Mouse (Mus musculus): Measurements from ENCODE around the gene Nes. TPM values are rescaled to one million over a fixed set of nuclear protein-coding genes. Genes with fewer than 3 reads are reported as not detected.

The Nes gene
- polyA plus RNA-seq, 1 experiment: 1.4 TPM

DNA sequence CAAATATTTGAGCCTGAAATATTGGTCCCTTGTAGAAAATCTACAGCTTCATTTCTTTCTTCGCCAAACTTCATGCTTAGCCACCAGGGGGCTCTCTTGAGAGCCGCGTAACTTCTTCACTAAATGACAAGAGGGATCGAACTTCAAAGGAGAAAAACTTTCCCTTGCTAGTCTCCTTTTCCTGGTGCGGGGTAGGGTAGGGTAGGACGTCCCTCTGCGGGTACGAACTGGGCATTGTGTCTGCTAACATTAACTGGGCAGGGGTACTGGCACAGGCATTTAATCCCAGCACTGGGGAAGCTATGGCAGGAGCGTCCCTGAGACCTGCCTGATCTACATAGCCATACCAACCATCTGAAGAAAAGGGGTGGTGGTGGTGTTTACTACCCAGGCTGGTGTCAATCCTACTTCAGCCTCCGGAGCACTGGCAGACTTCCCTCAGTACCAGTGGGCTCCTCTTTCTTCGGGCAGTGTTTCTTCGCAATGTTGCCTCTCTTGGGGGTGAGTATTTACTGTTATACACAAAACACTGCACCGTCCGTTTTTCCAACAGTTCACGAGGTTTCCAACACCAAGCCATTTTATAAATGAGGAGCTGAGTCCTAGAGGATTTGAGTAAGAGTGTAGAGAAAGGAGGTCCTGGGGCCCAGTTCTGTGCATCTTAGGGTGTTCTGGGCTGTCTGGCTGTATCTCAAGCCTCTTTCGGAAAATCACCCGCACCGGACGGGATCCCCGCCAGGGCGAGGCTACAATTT lies 517 bp upstream of the Nes start:
- TF ChIP-seq POLR2A (IDR thresholded peaks at IDR 0.05; ENCODE audit: borderline replicate concordance, low read depth, low read length) (no peak), CTCF (IDR thresholded peaks at IDR 0.05; ENCODE audit: low read depth, low read length) (no peak)
- Histone ChIP-seq H3K4me3 (ENCODE audit: insufficient read depth, low read length) (peak overlapping the region; percentile 41), H3K4me1 (ENCODE audit: control insufficient read depth, insufficient read depth, low read length) (no peaks in the 10 kb centered on the region), H3K27ac (ENCODE audit: insufficient read depth, low read depth, low read length) (no peak overlapping the region)

DNA sequence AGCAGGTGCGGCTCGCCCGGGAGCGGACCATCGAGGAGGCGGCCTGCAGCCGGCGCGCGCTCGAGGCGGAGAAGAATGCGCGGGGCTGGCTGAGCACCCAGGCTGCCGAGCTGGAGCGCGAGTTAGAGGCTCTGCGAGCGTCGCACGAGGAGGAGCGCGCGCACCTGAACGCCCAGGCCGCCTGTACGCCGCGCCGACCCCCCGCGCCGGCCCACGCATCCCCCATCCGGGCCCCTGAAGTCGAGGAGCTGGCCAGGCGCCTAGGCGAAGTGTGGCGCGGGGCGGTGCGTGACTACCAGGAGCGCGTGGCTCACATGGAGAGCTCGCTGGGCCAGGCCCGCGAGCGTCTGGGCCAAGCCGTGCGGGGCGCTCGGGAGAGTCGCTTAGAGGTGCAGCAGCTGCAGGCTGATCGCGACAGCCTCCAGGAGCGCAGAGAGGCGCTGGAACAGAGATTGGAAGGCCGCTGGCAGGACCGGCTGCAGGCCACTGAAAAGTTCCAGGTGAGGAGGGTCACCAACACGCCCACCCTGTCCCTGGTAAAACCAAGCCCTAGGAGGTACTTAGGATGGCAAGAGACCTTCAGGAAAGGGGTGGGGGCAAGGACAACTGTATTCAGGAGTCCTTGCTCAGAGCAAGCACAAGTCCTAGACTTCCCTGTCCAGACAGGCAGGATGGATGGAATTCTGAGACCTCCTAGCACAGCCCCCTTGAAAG lies 768 bp downstream of the Nes start:
- TF ChIP-seq CTCF (IDR thresholded peaks at IDR 0.05; ENCODE audit: low read depth, low read length) (no peak), POLR2A (IDR thresholded peaks at IDR 0.05; ENCODE audit: borderline replicate concordance, low read depth, low read length) (no peak)
- H3K4me1 ChIP-seq (ENCODE audit: control insufficient read depth, insufficient read depth, low read length): no peaks in the 10 kb centered on the region
- peak overlapping the region; percentile 41 for H3K4me3 ChIP-seq (ENCODE audit: insufficient read depth, low read length)
- no peak overlapping the region for H3K27ac ChIP-seq (ENCODE audit: insufficient read depth, low read depth, low read length)

DNA sequence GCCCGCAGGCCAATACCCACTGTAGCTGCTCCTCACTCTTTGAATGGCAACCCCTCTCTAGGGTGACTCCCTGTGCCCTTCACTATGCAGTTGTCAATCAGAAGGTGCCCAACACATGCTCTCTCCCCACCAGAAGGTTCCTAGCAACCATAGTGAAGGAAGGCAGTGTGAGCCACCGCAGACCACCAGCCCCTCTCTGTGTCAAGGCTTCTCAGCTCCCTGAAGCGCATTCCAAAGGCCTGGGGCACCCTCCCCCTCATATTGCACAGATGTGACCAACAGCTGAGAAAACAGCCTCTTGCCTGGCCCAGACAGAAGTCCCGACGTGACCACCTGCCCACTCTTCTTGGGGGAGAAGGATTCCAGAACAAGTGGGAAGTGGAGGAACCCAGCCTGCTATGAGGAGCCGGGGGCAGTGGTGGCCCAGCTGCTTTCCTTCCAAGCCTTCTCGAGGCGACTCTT lies 1.4 kb downstream of the Nes start:
- no peak for TF ChIP-seq CTCF (IDR thresholded peaks at IDR 0.05; ENCODE audit: low read depth, low read length)
- TF ChIP-seq POLR2A (IDR thresholded peaks at IDR 0.05; ENCODE audit: borderline replicate concordance, low read depth, low read length): no peak
- no peaks in the 10 kb centered on the region for H3K4me1 ChIP-seq (ENCODE audit: control insufficient read depth, insufficient read depth, low read length)
- no peak overlapping the region for H3K27ac ChIP-seq (ENCODE audit: insufficient read depth, low read depth, low read length)
- 0 out of 2 replicates have a peak overlapping the region, but pooled peaks have one; percentile 41 for H3K4me3 ChIP-seq (ENCODE audit: insufficient read depth, low read length)

DNA sequence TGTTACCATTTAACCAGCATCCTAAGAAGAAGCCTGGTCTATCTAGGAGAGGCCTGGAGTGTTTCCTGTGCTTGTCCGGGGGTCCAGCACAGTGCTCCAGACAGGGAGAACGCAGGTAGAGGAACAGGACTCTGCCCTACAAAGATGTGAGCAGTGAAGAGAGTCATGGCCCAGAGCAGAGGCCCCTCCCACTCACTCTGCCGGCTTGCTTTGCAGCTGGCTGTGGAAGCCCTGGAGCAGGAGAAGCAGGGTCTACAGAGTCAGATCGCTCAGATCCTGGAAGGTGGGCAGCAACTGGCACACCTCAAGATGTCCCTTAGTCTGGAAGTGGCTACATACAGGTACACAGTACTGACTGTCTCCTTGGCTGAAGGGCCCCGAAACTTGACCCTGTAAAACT lies 1.9 kb downstream of the Nes start:
- H3K4me1 ChIP-seq (ENCODE audit: control insufficient read depth, insufficient read depth, low read length): no peaks in the 10 kb centered on the region
- H3K27ac ChIP-seq (ENCODE audit: insufficient read depth, low read depth, low read length): no peak overlapping the region
- no peak overlapping the region for H3K4me3 ChIP-seq (ENCODE audit: insufficient read depth, low read length)
- no peak for TF ChIP-seq CTCF (IDR thresholded peaks at IDR 0.05; ENCODE audit: low read depth, low read length)
- no peak for TF ChIP-seq POLR2A (IDR thresholded peaks at IDR 0.05; ENCODE audit: borderline replicate concordance, low read depth, low read length)

DNA sequence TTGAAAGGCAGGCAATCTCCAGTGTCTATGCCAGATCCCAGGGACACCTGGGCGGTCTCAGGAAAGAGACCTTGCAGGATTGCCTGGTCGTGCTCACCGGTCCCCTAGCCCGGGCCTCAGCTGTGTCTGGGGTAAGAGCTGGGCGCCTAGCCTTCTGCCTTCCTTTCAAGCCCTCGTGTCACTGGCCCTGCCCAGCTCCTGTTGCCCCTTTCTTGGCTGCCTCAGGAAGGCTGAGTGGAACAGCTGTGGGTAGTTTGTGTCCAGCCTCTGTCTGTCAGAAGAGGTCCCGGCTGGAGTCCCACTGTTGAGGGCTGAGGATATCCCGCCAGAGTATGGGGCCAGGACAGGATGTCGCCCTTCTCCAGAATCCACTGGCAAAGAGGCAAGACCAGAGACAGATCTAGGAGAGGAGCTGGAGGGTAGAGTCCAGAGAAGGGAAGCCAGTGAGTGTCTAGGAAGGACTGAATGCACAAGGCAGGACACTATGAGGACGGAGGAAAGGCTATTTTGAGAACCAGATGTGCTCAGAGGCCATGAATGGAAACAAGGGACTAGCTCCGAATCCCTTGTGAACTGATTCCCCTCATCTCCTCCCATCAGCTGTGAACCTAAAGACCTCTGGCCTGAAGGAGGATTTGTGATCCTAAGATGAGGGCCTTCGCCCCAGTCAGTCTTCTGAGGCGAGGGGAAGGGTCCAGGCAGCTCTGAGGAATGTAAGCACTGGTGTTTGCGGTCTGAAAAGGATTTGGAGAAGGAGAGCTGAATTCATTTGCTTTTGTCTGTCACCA lies 2.9 kb downstream of the Nes start:
- no peak overlapping the region for H3K4me3 ChIP-seq (ENCODE audit: insufficient read depth, low read length)
- no peak overlapping the region for H3K27ac ChIP-seq (ENCODE audit: insufficient read depth, low read depth, low read length)
- TF ChIP-seq CTCF (IDR thresholded peaks at IDR 0.05; ENCODE audit: low read depth, low read length) (no peak), POLR2A (IDR thresholded peaks at IDR 0.05; ENCODE audit: borderline replicate concordance, low read depth, low read length) (no peak)
- H3K4me1 ChIP-seq (ENCODE audit: control insufficient read depth, insufficient read depth, low read length): no peaks in the 10 kb centered on the region

DNA sequence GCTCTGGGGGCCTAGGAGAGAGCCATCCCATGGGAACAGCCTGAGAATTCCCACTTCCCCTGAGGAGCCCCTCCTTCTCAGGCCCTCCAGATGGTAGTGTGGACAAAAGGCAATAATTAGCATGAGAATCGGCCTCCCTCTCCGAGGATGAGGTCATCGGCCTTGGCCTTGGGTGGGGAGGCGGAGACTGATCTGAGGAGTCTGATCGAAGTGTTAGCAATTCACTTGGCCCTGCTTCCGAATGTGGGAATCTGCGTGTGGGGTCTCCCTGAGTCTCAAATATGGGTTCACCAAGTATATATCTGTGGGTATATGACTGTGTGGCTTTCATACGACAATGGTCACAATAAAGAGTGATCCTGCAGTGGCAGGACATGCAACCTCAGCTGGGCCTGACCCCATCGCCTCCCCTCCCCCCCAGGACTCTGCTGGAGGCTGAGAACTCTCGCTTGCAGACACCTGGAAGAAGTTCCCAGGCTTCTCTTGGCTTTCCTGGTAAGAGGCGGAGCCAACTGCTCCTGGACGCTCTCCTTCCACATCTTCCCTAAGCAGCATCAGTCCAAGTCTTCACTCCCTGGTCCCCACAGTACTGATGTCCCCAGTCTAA lies 3.6 kb downstream of the Nes start:
- Histone ChIP-seq H3K4me3 (ENCODE audit: insufficient read depth, low read length) (no peak overlapping the region), H3K4me1 (ENCODE audit: control insufficient read depth, insufficient read depth, low read length) (no peaks in the 10 kb centered on the region), H3K27ac (ENCODE audit: insufficient read depth, low read depth, low read length) (no peak overlapping the region)
- no peak for TF ChIP-seq CTCF (IDR thresholded peaks at IDR 0.05; ENCODE audit: low read depth, low read length)
- TF ChIP-seq POLR2A (IDR thresholded peaks at IDR 0.05; ENCODE audit: borderline replicate concordance, low read depth, low read length): no peak

DNA sequence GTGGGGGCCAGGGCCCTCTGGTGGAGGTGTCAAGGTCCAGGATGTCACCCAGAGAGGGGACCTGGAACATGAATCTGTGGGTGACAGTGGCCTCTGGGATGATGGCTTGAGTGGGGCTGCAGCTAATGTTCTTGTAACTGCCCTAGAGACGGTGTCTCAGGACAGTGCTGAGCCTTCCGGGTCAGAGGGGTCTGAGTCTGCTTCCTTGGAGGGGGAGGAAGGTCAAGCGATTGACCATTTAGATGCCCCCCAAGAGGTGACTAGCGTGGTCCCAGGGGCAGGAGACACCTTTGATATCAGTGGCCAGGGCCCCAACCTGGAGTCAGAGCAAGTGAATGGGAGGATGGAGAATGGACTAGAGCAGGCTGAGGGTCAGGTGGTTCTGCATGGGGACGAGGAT lies 8.6 kb downstream of the Nes start:
- no peak overlapping the region for H3K27ac ChIP-seq (ENCODE audit: insufficient read depth, low read depth, low read length)
- no peak for TF ChIP-seq CTCF (IDR thresholded peaks at IDR 0.05; ENCODE audit: low read depth, low read length)
- no peak for TF ChIP-seq POLR2A (IDR thresholded peaks at IDR 0.05; ENCODE audit: borderline replicate concordance, low read depth, low read length)
- H3K4me3 ChIP-seq (ENCODE audit: insufficient read depth, low read length): no peak overlapping the region
- peaks cover 27% of the 10 kb centered on the region for H3K4me1 ChIP-seq (ENCODE audit: control insufficient read depth, insufficient read depth, low read length)

DNA sequence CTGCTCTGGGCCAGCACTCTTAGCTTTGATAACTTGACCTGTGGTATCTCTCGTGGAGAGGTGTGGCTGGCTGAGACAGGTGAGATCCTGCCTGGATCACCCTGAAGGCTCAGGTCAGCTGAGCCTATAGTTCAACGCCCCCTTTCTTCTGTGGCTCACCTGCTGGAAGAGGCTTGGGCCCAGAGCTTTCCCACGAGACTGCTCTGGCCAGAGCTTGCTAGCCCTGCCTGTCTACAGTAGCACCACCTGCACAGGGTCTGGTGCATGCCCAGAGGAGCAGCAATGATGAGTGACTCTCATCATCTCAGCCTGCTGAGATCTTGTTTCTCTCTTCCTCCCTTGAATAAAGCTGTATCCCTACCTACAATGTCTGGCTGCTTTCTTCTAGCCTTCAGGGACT lies 9.2 kb downstream of the Nes start:
- H3K4me3 ChIP-seq (ENCODE audit: insufficient read depth, low read length): no peak overlapping the region
- H3K27ac ChIP-seq (ENCODE audit: insufficient read depth, low read depth, low read length): no peak overlapping the region
- H3K4me1 ChIP-seq (ENCODE audit: control insufficient read depth, insufficient read depth, low read length): peaks cover 30% of the 10 kb centered on the region
- TF ChIP-seq POLR2A (IDR thresholded peaks at IDR 0.05; ENCODE audit: borderline replicate concordance, low read depth, low read length) (no peak), CTCF (IDR thresholded peaks at IDR 0.05; ENCODE audit: low read depth, low read length) (no peak)

DNA sequence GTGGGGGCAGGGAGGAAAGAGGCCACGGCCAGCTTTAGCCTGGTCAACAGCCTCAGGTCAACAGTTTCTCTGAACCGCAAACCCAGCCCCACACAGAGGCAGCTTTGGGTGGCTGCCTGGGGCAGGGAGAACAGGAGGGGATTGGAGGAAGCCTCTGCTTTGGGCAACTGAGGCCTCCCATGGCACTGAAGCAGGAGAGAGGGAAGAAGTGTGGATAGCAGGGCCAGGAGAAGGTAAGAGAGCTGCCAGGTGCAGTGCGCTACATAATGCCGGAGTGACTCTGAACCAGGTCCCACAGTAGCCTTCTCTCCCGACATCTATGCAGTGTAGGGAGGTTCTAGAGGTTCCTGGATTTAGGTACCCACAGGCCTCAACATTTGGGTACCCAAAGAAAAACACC lies 9.8 kb downstream of the Nes start:
- H3K27ac ChIP-seq (ENCODE audit: insufficient read depth, low read depth, low read length): no peak overlapping the region
- TF ChIP-seq CTCF (IDR thresholded peaks at IDR 0.05; ENCODE audit: low read depth, low read length) (no peak), POLR2A (IDR thresholded peaks at IDR 0.05; ENCODE audit: borderline replicate concordance, low read depth, low read length) (no peak)

More for the DNA sequence above, 9.8 kb downstream of the Nes start:
- peaks cover 34% of the 10 kb centered on the region for H3K4me1 ChIP-seq (ENCODE audit: control insufficient read depth, insufficient read depth, low read length)
- H3K4me3 ChIP-seq (ENCODE audit: insufficient read depth, low read length): no peak overlapping the region

All from bone marrow macrophage, adult 2 months (primary cell).